Mouse (Mus musculus) myocyte (in vitro differentiated cells): ENCODE measurements at regions not wholly inside any gene's neighbourhood (a gene's known extent, or its start where the extent isn't known, plus 50 kb on each side); places are given as distances from the start of the nearest gene placed in this dataset.

Experiments used
- E2F4 ChIP-seq: IDR thresholded peaks from one replicate; pipeline ENCODE4 v1.6.1; 2011; ENCODE audit warnings: mild to moderate bottlenecking, control low read depth, moderate library complexity; ENCODE audit not compliant: insufficient read depth
- MAX ChIP-seq: IDR thresholded peaks from one replicate; pipeline ENCODE4 v1.6.1; 2011; ENCODE audit warnings: low read depth, mild to moderate bottlenecking, control low read depth
- MYOG ChIP-seq, 3 experiments: IDR thresholded peaks; one replicate each; pipeline ENCODE4 v1.6.1; 2011; ENCODE audit warnings: control low read depth in 2 of 3, low read depth in 2 of 3, mild to moderate bottlenecking in 2 of 3; ENCODE audit not compliant: insufficient read length in 2 of 3, control insufficient read depth in 1 of 3, insufficient read depth in 1 of 3
- POLR2A ChIP-seq: IDR thresholded peaks from one replicate; pipeline ENCODE4 v1.6.1; 2011; ENCODE audit warnings: low read depth, mild to moderate bottlenecking, control low read depth, moderate library complexity; ENCODE audit not compliant: insufficient read length
- USF1 ChIP-seq: IDR thresholded peaks from one replicate; pipeline ENCODE4 v1.6.1; 2011; ENCODE audit warnings: low read depth, mild to moderate bottlenecking, control low read depth, moderate library complexity

- no peak for TF ChIP-seq USF1
- TF ChIP-seq MAX, result no peak
- TF ChIP-seq POLR2A, result no peak
- no peak for TF ChIP-seq MYOG (IDR thresholded peaks at IDR 0.05; ENCODE audit: control insufficient read depth in 1 of 3, insufficient read depth in 1 of 3, insufficient read length in 2 of 3, low read depth in 2 of 3)
- TF ChIP-seq E2F4, result no peak
These were observed 412.4 kb upstream of the Id4 start for GRCm38 (mm10) chr13:47848371-47849188.
